Mouse (Mus musculus) E14TG2a.4 (cell line): ENCODE data around the gene Gpr15.

Source experiments
- CTCF ChIP-seq: conservative IDR thresholded peaks from 2 replicates; pipeline ENCODE4 v1.5.1; 2014; ENCODE audit warnings: low read length
- POU5F1 ChIP-seq: IDR thresholded peaks from 2 replicates; pipeline ENCODE4 v1.6.1; 2014; ENCODE audit warnings: low read length, borderline replicate concordance

- no peak for TF ChIP-seq CTCF
- TF ChIP-seq POU5F1 = no peak
Measured at GRCm38 (mm10) chr16:58707276-58707905, 11.5 kb downstream of the Gpr15 start.
